Comparison of ENCODE assay signal across 8 mouse cellular contexts in the genomic region with DNA sequence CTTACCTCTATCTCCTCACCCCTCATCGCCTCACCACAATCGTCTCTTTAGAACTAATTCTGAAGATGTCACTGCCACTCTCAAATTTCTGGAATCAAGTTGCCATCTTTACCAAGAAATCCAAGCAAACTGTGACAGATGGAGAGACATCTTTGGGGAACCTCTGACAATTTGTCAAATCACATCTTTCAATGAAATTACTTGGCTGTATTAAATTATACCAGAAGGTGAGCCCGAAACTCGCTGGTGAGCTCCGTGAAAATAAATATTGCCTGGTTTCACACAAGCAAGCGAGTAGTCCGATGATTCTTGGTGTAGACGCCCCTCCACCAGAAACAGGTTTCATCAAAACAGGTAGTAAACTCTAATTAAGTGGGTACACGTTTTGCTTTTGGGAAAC. TPM values are rescaled to one million over a fixed set of nuclear protein-coding genes. Genes with fewer than 3 reads are reported as not detected.
DNase-seq lines count a peak whose midpoint lies in the region; ATAC-seq and TF ChIP-seq lines count a peak whose summit lies in the region.
"Had no signal": no experiment of that assay in that cellular context is flagged by ENCODE, and none has a peak within 500 bp of the region (broad histone marks: within the 10 kb centered on the region; RNA-seq: fewer than 3 reads in every experiment).

No protein-coding gene starts in this region.

- no peak for DNase-seq in liver, adult 2 months (ENCODE audit: extremely low read depth, low read depth, low spot score)
- DNase-seq in liver: no peak
- DNase-seq in forebrain, embryonic 14.5 days (ENCODE audit: low spot score): peak; percentile 59
- no peak for DNase-seq in left cerebral cortex, postnatal 4 days
- no peak for DNase-seq in cerebellum, postnatal 25 days

- no peak for TF ChIP-seq CTCF in liver, adult 2 months (IDR thresholded peaks at IDR 0.05; ENCODE audit: low read depth, low read length)

- peaks cover 10% of the 10 kb centered on the region; the same call in 1 of the 2 replicates for H3K79me2 ChIP-seq in liver, adult 2 months (ENCODE audit: control insufficient read depth, insufficient read depth, low read length)

- no peaks in the 10 kb centered on the region for H3K9me3 ChIP-seq in forebrain, embryonic 14.5 days (replicated peaks; ENCODE audit: control insufficient read depth, low read length)
- H3K9me3 ChIP-seq in limb, embryonic 12.5 days: no peaks in the 10 kb centered on the region
- no peaks in the 10 kb centered on the region for H3K9me3 ChIP-seq in neural tube, embryonic 14.5 days (ENCODE audit: control insufficient read depth, low read length)

- intact Hi-C loops in left cerebral cortex, postnatal 4 days (cut with DNase I): loop anchor here (5.0 kb wide), 1 partner anchor 126 kb away; no protein-coding TSS in a partner anchor

- WGBS in liver, adult 2 months: 52% methylated on average over 9 of the region's 9 CpGs
- 38% methylated on average over 9 of the region's 9 CpGs for WGBS in forebrain, embryonic 14.5 days
- 37% methylated on average over 9 of the region's 9 CpGs for WGBS in limb, embryonic 12.5 days
- 51% methylated on average over 9 of the region's 9 CpGs for WGBS in neural tube, embryonic 14.5 days

- peaks cover 20% of the 10 kb centered on the region for H3K4me1 ChIP-seq in liver, adult 2 months (ENCODE audit: control insufficient read depth, insufficient read depth, low read length)
- peaks cover 11% of the 10 kb centered on the region for H3K4me1 ChIP-seq in forebrain, embryonic 14.5 days (ENCODE audit: control insufficient read depth, insufficient read depth, low read length)
- peaks cover 23% of the 10 kb centered on the region for H3K4me1 ChIP-seq in limb, embryonic 12.5 days (replicated peaks)
- H3K4me1 ChIP-seq in neural tube, embryonic 14.5 days (ENCODE audit: control insufficient read depth, insufficient read depth, low read length): peaks cover 3% of the 10 kb centered on the region; the same call in 1 of the 2 replicates

- no peak for TF ChIP-seq POLR2A in liver, adult 2 months (IDR thresholded peaks at IDR 0.05; ENCODE audit: extremely low read depth, insufficient read depth, low read length)

- H3K4me2 ChIP-seq in forebrain, embryonic 14.5 days (ENCODE audit: low read length): peak overlapping the region; percentile 80
- H3K4me2 ChIP-seq in limb, embryonic 12.5 days: peak overlapping the region; percentile 69
- H3K4me2 ChIP-seq in neural tube, embryonic 14.5 days (ENCODE audit: low read depth, low read length): peak overlapping the region; percentile 69

- peak overlapping the region; percentile 26 for H3K4me3 ChIP-seq in liver, adult 2 months (ENCODE audit: insufficient read depth, low read depth, low read length)
- H3K4me3 ChIP-seq in forebrain, embryonic 14.5 days (ENCODE audit: low read depth, low read length): peak overlapping the region; percentile 86
- H3K4me3 ChIP-seq in limb, embryonic 12.5 days (replicated peaks): peak overlapping the region; percentile 80
- peak overlapping the region; percentile 61 for H3K4me3 ChIP-seq in neural tube, embryonic 14.5 days (ENCODE audit: low read depth, low read length)

- no peak overlapping the region for H3K9ac ChIP-seq in liver, adult 2 months (ENCODE audit: low read depth, low read length)
- H3K9ac ChIP-seq in forebrain, embryonic 14.5 days (ENCODE audit: low read length): peak overlapping the region; percentile 83; the same call in 1 of the 2 replicates
- H3K9ac ChIP-seq in limb, embryonic 12.5 days (replicated peaks): peak overlapping the region; percentile 90
- H3K9ac ChIP-seq in neural tube, embryonic 14.5 days (replicated peaks; ENCODE audit: low read depth, low read length): no peak overlapping the region

- no peak overlapping the region for H3K27ac ChIP-seq in liver, adult 2 months (replicated peaks; ENCODE audit: insufficient read depth, low read depth, low read length)
- H3K27ac ChIP-seq in forebrain, embryonic 14.5 days (ENCODE audit: low read depth, low read length): no peak overlapping the region
- H3K27ac ChIP-seq in limb, embryonic 12.5 days: no peak overlapping the region
- no peak overlapping the region for H3K27ac ChIP-seq in neural tube, embryonic 14.5 days (ENCODE audit: low read depth, low read length)

- no peaks in the 10 kb centered on the region for H3K27me3 ChIP-seq in liver, adult 2 months (ENCODE audit: control insufficient read depth, insufficient read depth, low read length)
- H3K27me3 ChIP-seq in forebrain, embryonic 14.5 days (replicated peaks; ENCODE audit: control insufficient read depth, insufficient read depth, low read length): no peaks in the 10 kb centered on the region
- no peaks in the 10 kb centered on the region for H3K27me3 ChIP-seq in limb, embryonic 12.5 days
- no peaks in the 10 kb centered on the region for H3K27me3 ChIP-seq in neural tube, embryonic 14.5 days (ENCODE audit: control insufficient read depth, insufficient read depth, low read length)
- H3K27me3 ChIP-seq: Patski had no signal

- no peak for ATAC-seq in forebrain, embryonic 14.5 days
- no peak for ATAC-seq in limb, embryonic 12.5 days (ENCODE audit: insufficient number of reproducible peaks, insufficient read depth, low FRiP score, low TSS enrichment, low read depth)
- ATAC-seq in neural tube, embryonic 14.5 days (ENCODE audit: low read depth): no peak
- ATAC-seq: Patski had no signal

- no peaks in the 10 kb centered on the region for H3K36me3 ChIP-seq in liver, adult 2 months (ENCODE audit: control insufficient read depth, insufficient read depth, low read length)
- H3K36me3 ChIP-seq in forebrain, embryonic 14.5 days (ENCODE audit: control insufficient read depth, insufficient read depth, low read length): no peaks in the 10 kb centered on the region
- no peaks in the 10 kb centered on the region for H3K36me3 ChIP-seq in limb, embryonic 12.5 days
- no peaks in the 10 kb centered on the region for H3K36me3 ChIP-seq in neural tube, embryonic 14.5 days (ENCODE audit: control insufficient read depth, insufficient read depth, low read length)

RNA-seq across cellular contexts. Expression of gene Gab1, which starts 2.2 kb away (rescaled TPM):
- total RNA-seq in liver, adult 2 months (2014; rRNA removed): 5.1 and 7.9 TPM in 2 replicates
- 5.0 and 5.8 TPM in 2 replicates for polyA plus RNA-seq in liver, adult 2 months (2012; rRNA removed)
- polyA plus RNA-seq in forebrain, embryonic 14.5 days (2014; fragmentation: Nextera tagmentation; extraction: Ambion mirVana): 15.4 and 15.8 TPM in 2 replicates
- polyA plus RNA-seq in limb, embryonic 12.5 days (2016; fragmentation: Nextera tagmentation; extraction: Ambion mirVana): 20.4 and 24.4 TPM in 2 replicates
- polyA plus RNA-seq in neural tube, embryonic 14.5 days (2014; fragmentation: Nextera tagmentation; extraction: Ambion mirVana): 12.5 and 18.4 TPM in 2 replicates
- total RNA-seq in left cerebral cortex, postnatal 4 days (2021): 10 to 100 TPM; 15.0 to 16.1 TPM

Comparison
In these comparisons a context has a peak if more than half of its experiments do, and no peak if none do; other contexts are left out.
1. H3K4me3 ChIP-seq: peak in every context shown above with its lines; median percentile 86 in forebrain, embryonic 14.5 days; 80 in limb, embryonic 12.5 days; 61 in neural tube, embryonic 14.5 days; 26 in liver, adult 2 months.
2. H3K9ac ChIP-seq: peak in forebrain, embryonic 14.5 days (single experiment) and limb, embryonic 12.5 days (single experiment); none in liver, adult 2 months (single experiment) and neural tube, embryonic 14.5 days (single experiment).
3. Peak in every context shown above with its lines, with median percentiles within 50 percentile points of each other: H3K4me2 ChIP-seq.